Mouse (Mus musculus) heart, adult 2 months (tissue): ENCODE data around the gene Ifna2.

Source experiments
- EP300 ChIP-seq: fragments of 200-500 bp; IDR thresholded peaks from 2 replicates; pipeline ENCODE4 v1.6.1; 2011; ENCODE audit warnings: low read depth, low read length, control low read depth; ENCODE audit not compliant: insufficient read depth
- POLR2A ChIP-seq: fragments of 200-500 bp; IDR thresholded peaks from 2 replicates; pipeline ENCODE4 v1.6.1; 2011; ENCODE audit warnings: mild to moderate bottlenecking, low read depth, low read length, control low read depth; ENCODE audit not compliant: insufficient read depth

DNA sequence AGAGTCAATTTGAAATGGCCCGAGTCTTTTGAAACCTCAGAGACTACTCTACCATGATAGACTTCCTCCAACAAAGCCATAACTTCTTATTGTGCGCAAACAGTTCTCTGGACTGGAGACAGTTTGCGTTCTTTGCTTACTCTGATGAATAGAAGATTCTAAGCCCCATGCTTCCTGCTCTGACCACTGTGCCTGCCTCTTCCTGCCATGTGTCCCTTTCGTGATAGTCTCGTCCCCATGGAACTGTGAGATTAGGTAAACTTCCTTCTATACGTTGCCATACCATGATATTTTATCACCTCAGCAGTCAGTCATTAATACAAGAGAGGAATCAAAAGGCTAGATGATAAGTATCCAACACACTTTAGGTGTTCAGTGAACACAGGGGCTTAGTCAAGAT is 43.0 kb upstream of the Ifna2 start:
- TF ChIP-seq POLR2A: no peak
- TF ChIP-seq EP300: no peak
